Mouse (Mus musculus) heart, adult 2 months (tissue): ENCODE data around the gene 2300009A05Rik. TPM values are rescaled to one million over a fixed set of nuclear protein-coding genes. Genes with fewer than 3 reads are reported as not detected.

Experiments
- DNase-seq, 2 experiments: peaks; one replicate each; pipeline ENCODE4 v3.0.0; 2021
- H3K27ac ChIP-seq: fragments of 200-600 bp; 2 replicates; pipeline ENCODE4 v1.8.1; 2022
- H3K27me3 ChIP-seq: fragments of 200-500 bp; 2 replicates; pipeline ENCODE4 v1.6.1; 2012; ENCODE audit warnings: mild to moderate bottlenecking, low read length, inconsistent platforms, mixed read lengths; ENCODE audit not compliant: control insufficient read depth, insufficient read depth
- H3K36me3 ChIP-seq: fragments of 200-500 bp; 2 replicates; pipeline ENCODE4 v1.6.1; 2012; ENCODE audit warnings: low read length, inconsistent platforms; ENCODE audit not compliant: control insufficient read depth, insufficient read depth
- H3K4me1 ChIP-seq: fragments of 200-500 bp; 2 replicates; pipeline ENCODE4 v1.6.1; 2011; ENCODE audit warnings: low read length; ENCODE audit not compliant: control insufficient read depth, insufficient read depth
- H3K4me3 ChIP-seq: fragments of 200-600 bp; 2 replicates; pipeline ENCODE4 v1.8.1; 2022
- H3K79me2 ChIP-seq: fragments of 200-500 bp; replicated peaks from 2 replicates; pipeline ENCODE4 v1.6.1; 2012; ENCODE audit warnings: mild to moderate bottlenecking, inconsistent platforms, low read length, moderate library complexity, mixed read lengths; ENCODE audit not compliant: control insufficient read depth, insufficient read depth
- H3K9ac ChIP-seq: fragments of 200-500 bp; 2 replicates; pipeline ENCODE4 v1.6.1; 2012; ENCODE audit warnings: low read depth, mild to moderate bottlenecking, control low read depth, inconsistent platforms, low read length, mixed read lengths
- CTCF ChIP-seq: fragments of 200-600 bp; IDR thresholded peaks from 2 replicates; pipeline ENCODE4 v1.8.1; 2022; ENCODE audit warnings: antibody characterized with exemption, mild to moderate bottlenecking, moderate library complexity
- EP300 ChIP-seq: fragments of 200-500 bp; IDR thresholded peaks from 2 replicates; pipeline ENCODE4 v1.6.1; 2011; ENCODE audit warnings: low read depth, low read length, control low read depth; ENCODE audit not compliant: insufficient read depth
- POLR2A ChIP-seq: fragments of 200-500 bp; IDR thresholded peaks from 2 replicates; pipeline ENCODE4 v1.6.1; 2011; ENCODE audit warnings: mild to moderate bottlenecking, low read depth, low read length, control low read depth; ENCODE audit not compliant: insufficient read depth
- WGBS: fragments of 180-500 bp; shearing (Covaris S2); methylation state at CpG from one replicate; pipeline ENCODE4 v1.1.7; 2018; 5-methylcytosine and 5-hydroxymethylcytosine counted together
- intact Hi-C: fragments of 180-260 bp; cut with DNase I; formaldehyde crosslinking; loops from one replicate; pipeline ENCODE4 v1.15.1; 2025
- polyA plus RNA-seq: library from polyadenylated mRNA; depleted of rRNA; stranded (reverse); fragments of >200 nt; gene quantifications from 2 replicates; pipeline ENCODE4 v1.2.3, GENCODE M21; 2012
- total RNA-seq, 2 experiments: library from RNA; stranded (reverse); gene quantifications; 2 replicates each; pipeline ENCODE4 v1.2.3; 2021

The 2300009A05Rik gene
- total and polyA plus RNA-seq, 3 experiments = 30.7 to 55.5 (median 34.4) TPM

DNA sequence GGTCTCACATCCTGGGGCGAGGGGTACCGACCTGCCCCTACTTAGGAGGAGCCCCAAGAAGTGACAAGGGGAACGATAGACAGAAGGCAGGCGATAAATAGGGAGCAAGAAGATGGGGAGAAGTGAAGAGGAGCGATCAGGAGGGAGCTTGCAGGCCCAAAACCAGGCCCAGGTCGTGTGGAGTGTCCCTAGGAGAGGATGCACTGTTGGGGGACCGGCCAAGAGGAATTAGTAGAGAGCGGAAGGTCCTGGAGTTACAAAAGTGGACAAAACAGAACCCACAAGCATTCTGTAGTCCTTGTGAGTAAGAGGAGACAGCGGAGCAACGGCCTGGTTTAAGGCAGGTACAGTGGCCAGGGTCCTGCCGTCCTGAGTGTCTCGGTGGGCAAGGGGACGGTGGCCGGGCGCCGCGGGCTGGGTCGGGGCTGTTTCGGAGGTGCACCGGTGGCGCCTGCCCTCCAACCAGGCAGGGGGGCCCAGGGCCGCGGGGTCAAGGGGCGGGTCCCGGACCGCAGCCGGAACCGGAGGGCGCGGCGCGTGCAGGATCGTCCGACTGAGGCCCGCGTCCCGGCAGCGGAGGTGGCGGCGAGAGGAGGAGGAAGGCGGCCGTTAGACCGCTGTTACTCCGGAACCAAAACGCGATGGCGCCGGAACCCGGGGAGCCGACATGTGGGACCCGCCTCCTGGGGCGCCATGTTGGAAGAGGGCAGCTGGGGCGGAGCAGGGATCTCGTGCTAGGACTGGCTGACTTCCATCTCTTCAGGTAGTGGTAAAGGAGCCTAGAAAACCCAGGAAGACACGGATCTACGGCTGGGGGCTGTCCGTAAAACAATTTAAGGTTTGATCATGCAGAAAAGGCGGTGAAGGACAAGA is 21.5 kb downstream of the 2300009A05Rik start, which contains the start of gene Map2k5:
Gene Map2k5 (minus strand): TSS at position 633 of the 873 bp plus-strand sequence.
- TF ChIP-seq CTCF = no peak
- peak; percentile 23; the same call in 1 of the 2 replicates for TF ChIP-seq EP300
- TF ChIP-seq POLR2A = peak; percentile 70
- whole genome bisulfite sequencing = 2% methylated on average over 58 of the region's 58 CpGs
- peak; percentile 93 to 94 for DNase-seq
- no peaks in the 10 kb centered on the region; the same call in 1 of the 2 replicates for H3K36me3 ChIP-seq
- H3K9ac ChIP-seq = peak within 1 kb of the TSS; percentile 97
- intact Hi-C loops = loop anchor here (1.0 to 10.0 kb wide), 2 partner anchors 22 to 533 kb away; partner anchors contain the start of gene 2300009A05Rik
- no peaks in the 10 kb centered on the region for H3K27me3 ChIP-seq
- H3K4me3 ChIP-seq = peak within 1 kb of the TSS; percentile 64
- H3K79me2 ChIP-seq = no peaks in the 10 kb centered on the region
- peak within 1 kb of the TSS; percentile 91 for H3K27ac ChIP-seq
- H3K4me1 ChIP-seq = peaks cover 3% of the 10 kb centered on the region; the same call in 1 of the 2 replicates

DNA sequence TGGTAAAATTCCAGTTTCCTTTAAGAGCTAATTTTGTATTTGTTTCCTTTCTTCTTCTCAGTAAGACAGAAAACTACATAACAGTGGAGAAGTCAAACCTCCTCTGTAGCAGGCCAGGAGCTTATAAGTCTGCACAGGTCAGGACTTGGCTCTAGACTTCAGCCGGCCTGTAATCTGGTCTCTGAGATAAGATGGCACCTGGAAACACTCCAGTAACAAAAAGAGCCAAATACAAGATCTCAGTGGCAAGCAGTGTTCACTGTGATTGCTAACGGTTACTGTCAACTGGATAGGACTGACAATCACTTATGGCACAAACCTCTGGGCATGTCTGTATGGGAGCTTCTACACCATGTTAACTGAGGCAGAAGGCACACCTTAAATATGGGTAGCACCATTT is 25.7 kb downstream of the 2300009A05Rik start:
- TF ChIP-seq EP300 = no peak
- no peak for TF ChIP-seq CTCF
- no peak for TF ChIP-seq POLR2A
- 23% methylated on average over 2 of the region's 2 CpGs for WGBS
- Histone ChIP-seq H3K36me3 (peaks cover 6% of the 10 kb centered on the region; the same call in 1 of the 2 replicates), H3K27me3 (no peaks in the 10 kb centered on the region), H3K79me2 (no peaks in the 10 kb centered on the region), H3K27ac (no peak overlapping the region), H3K9ac (no peak overlapping the region), H3K4me1 (peaks cover 3% of the 10 kb centered on the region; the same call in 1 of the 2 replicates), H3K4me3 (no peak overlapping the region)
- no peak for DNase-seq
- intact Hi-C loops = loop anchor here (10.0 kb wide), 1 partner anchor 529 kb away; no protein-coding TSS in a partner anchor

DNA sequence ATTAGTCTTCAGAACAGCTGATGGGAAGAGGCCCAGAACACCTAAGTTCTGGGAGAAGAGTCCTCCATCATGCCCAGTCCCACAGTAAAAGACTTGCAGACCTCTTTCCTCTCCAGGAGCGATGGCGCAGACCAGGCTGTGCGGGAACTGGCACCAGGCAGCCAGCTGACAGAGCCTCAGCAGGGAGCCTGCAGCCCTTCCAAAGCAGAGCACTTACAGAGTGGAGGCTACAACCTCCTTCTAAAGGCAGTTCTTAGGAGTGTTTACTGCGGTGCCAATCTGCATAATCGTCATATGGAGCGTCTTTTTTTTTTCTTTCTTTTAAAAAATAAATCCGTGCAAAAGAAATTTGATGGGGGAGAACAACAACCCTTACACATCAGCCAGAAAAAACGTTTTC is 26.5 kb downstream of the 2300009A05Rik start:
- Histone ChIP-seq H3K4me1 (peaks cover 3% of the 10 kb centered on the region; the same call in 1 of the 2 replicates), H3K9ac (no peak overlapping the region), H3K27me3 (no peaks in the 10 kb centered on the region), H3K27ac (no peak overlapping the region), H3K79me2 (no peaks in the 10 kb centered on the region), H3K36me3 (peaks cover 6% of the 10 kb centered on the region; the same call in 1 of the 2 replicates), H3K4me3 (no peak overlapping the region)
- intact Hi-C loops = loop anchor here (10.0 kb wide), 1 partner anchor 528 kb away; no protein-coding TSS in a partner anchor
- 73% methylated on average over 8 of the region's 8 CpGs for WGBS
- no peak for DNase-seq
- TF ChIP-seq POLR2A = no peak
- no peak for TF ChIP-seq EP300
- no peak for TF ChIP-seq CTCF

DNA sequence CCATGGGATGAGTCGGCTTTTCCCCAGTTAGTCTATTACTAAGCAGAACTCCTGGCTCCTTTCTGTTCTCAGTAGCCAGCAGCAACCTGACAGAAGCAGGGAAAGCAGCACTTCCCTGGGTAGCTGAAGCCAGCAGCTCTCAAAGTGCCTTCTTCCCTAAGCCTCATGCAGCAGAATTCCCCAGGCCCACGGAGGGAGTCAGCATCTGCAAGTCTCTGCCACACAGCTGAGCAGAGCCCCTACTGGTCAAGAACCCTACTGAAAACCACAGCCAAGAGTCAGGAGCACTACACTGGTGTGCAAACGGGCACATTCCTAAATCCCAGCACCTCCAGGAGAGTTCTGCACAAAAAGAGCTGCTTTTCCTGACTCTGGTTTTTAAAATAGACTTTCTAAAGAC is 38.6 kb downstream of the 2300009A05Rik start:
- intact Hi-C loops = no loop called here
- TF ChIP-seq CTCF (peak; percentile 25), EP300 (no peak)
- H3K4me1 ChIP-seq = no peaks in the 10 kb centered on the region
- H3K27ac ChIP-seq = no peak overlapping the region
- H3K79me2 ChIP-seq = no peaks in the 10 kb centered on the region
- no peak overlapping the region for H3K9ac ChIP-seq
- H3K27me3 ChIP-seq = no peaks in the 10 kb centered on the region
- no peak for DNase-seq
- H3K36me3 ChIP-seq = peaks cover 2% of the 10 kb centered on the region; the same call in 1 of the 2 replicates
- 61% methylated on average over 3 of the region's 3 CpGs for WGBS
- no peak overlapping the region for H3K4me3 ChIP-seq

DNA sequence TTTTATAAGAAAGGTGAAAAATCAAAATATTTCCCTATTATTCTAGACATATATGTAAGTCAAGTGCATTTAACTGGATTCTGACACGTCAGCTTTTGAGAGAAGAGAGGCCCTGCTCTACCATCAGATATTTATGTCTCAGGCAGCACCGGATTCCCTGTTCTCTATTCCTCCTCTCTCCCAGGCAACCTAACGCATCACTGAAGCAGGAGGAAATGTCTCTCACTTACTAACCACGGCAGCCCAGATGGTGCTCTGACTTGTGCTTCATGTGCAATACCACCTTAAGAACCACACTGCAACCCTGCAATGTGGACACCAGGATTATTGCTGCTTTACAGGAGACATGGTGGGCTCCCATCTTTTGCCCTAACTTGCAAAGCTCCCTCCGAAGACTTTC is 40.0 kb downstream of the 2300009A05Rik start:
- no peak for DNase-seq
- 84% methylated on average over 5 of the region's 5 CpGs for WGBS
- H3K4me3 ChIP-seq = no peak overlapping the region
- TF ChIP-seq POLR2A = no peak
- no peak for TF ChIP-seq EP300
- no peak for TF ChIP-seq CTCF
- H3K27ac ChIP-seq = no peak overlapping the region
- H3K79me2 ChIP-seq = no peaks in the 10 kb centered on the region; the same call in 1 of the 2 replicates
- no peaks in the 10 kb centered on the region for H3K4me1 ChIP-seq
- H3K9ac ChIP-seq = no peak overlapping the region
- H3K36me3 ChIP-seq = no peaks in the 10 kb centered on the region
- intact Hi-C loops = no loop called here
- no peaks in the 10 kb centered on the region for H3K27me3 ChIP-seq

DNA sequence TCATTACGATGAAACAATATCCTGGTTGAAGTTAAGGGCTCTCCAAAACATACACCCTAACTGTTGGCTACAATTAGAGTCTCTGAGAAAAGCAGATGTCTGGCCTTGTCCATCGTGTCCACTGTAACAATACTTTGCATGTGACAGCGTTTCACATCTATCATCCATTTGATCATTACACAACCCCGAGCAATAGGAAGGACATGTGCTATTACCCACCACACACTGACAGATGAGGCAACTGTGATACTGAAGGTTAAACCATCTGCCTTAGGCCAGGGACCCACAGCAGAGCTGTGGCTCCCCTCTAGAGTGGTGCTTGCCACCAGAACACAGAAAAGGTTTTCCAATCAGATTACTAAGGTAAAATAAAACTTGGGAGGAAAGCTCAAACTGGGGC is 42.3 kb downstream of the 2300009A05Rik start:
- no peak for TF ChIP-seq EP300
- TF ChIP-seq POLR2A = no peak
- no peak for TF ChIP-seq CTCF
- Histone ChIP-seq H3K4me3 (no peak overlapping the region), H3K27ac (no peak overlapping the region), H3K4me1 (no peaks in the 10 kb centered on the region), H3K27me3 (no peaks in the 10 kb centered on the region), H3K9ac (no peak overlapping the region), H3K36me3 (no peaks in the 10 kb centered on the region), H3K79me2 (no peaks in the 10 kb centered on the region; the same call in 1 of the 2 replicates)
- 81% methylated on average over 4 of the region's 4 CpGs for WGBS
- intact Hi-C loops = no loop called here
- no peak for DNase-seq
